Mouse (Mus musculus): ENCODE data around the gene Dnajc30.
"Not testable (repeated sequence)": the region's sequence is repeated elsewhere in the genome, so short reads cannot be mapped to it uniquely, and the experiment has no call there.

Dnajc30 gene

GRCm38 (mm10) chr5:135064382-135064766 is 372 bp downstream of the Dnajc30 start:
- no peak for DNase-seq (ENCODE audit: low read depth, low spot score)

- DNase-seq (ENCODE audit: low read depth, low spot score) = not testable (repeated sequence)
Observed at GRCm38 (mm10) chr5:135064909-135065446, 976 bp downstream of the Dnajc30 start, which contains the start of gene Bud23. Bud23 (minus strand) TSS chr5:135064959.

- no peak for DNase-seq (ENCODE audit: low read depth, low spot score)
Observed at GRCm38 (mm10) chr5:135066008-135066407, 2.0 kb downstream of the Dnajc30 start.

- no peak for DNase-seq (ENCODE audit: low read depth, low spot score)
Observed at GRCm38 (mm10) chr5:135070448-135070847, 6.4 kb downstream of the Dnajc30 start.

- no peak for DNase-seq (ENCODE audit: low read depth, low spot score)
Observed at GRCm38 (mm10) chr5:135072061-135072460, 8.1 kb downstream of the Dnajc30 start.

- DNase-seq (ENCODE audit: low read depth, low spot score) = no peak
Observed at GRCm38 (mm10) chr5:135072720-135073119, 8.7 kb downstream of the Dnajc30 start.

- no peak for DNase-seq (ENCODE audit: low read depth, low spot score)
Observed at GRCm38 (mm10) chr5:135073349-135074150, 9.5 kb downstream of the Dnajc30 start.

GRCm38 (mm10) chr5:135075655-135076054 is 11.7 kb downstream of the Dnajc30 start:
- peak; percentile 25 for DNase-seq (ENCODE audit: low read depth, low spot score)

- no peak for DNase-seq (ENCODE audit: low read depth, low spot score)
Observed at GRCm38 (mm10) chr5:135076368-135076767, 12.4 kb downstream of the Dnajc30 start.

- peak; percentile 58 for DNase-seq (ENCODE audit: low read depth, low spot score)
Observed at GRCm38 (mm10) chr5:135076931-135077505, 13.0 kb downstream of the Dnajc30 start.

- DNase-seq (ENCODE audit: low read depth, low spot score) = peak; percentile 92
Observed at GRCm38 (mm10) chr5:135077564-135078481, 13.8 kb downstream of the Dnajc30 start, which contains the start of gene Vps37d. Vps37d (minus strand) TSS chr5:135078266.

- no peak for DNase-seq (ENCODE audit: low read depth, low spot score)
Observed at GRCm38 (mm10) chr5:135078482-135078810, 14.4 kb downstream of the Dnajc30 start.

- no peak for DNase-seq (ENCODE audit: low read depth, low spot score)
Observed at GRCm38 (mm10) chr5:135079578-135079977, 15.6 kb downstream of the Dnajc30 start.

GRCm38 (mm10) chr5:135080539-135080938 is 16.5 kb downstream of the Dnajc30 start:
- DNase-seq (ENCODE audit: low read depth, low spot score) = no peak

- peak; percentile 54 for DNase-seq (ENCODE audit: low read depth, low spot score)
Observed at GRCm38 (mm10) chr5:135086871-135087270, 22.9 kb downstream of the Dnajc30 start.

- no peak for DNase-seq (ENCODE audit: low read depth, low spot score)
Observed at GRCm38 (mm10) chr5:135089653-135090052, 25.7 kb downstream of the Dnajc30 start, which contains the start of gene Mlxipl. Mlxipl (plus strand) TSS chr5:135089890.

GRCm38 (mm10) chr5:135100981-135101380 is 37.0 kb downstream of the Dnajc30 start:
- no peak for DNase-seq (ENCODE audit: low read depth, low spot score)

GRCm38 (mm10) chr5:135103999-135104660 is 40.1 kb downstream of the Dnajc30 start:
- DNase-seq (ENCODE audit: low read depth, low spot score) = peak; percentile 53

- peak; percentile 40 for DNase-seq (ENCODE audit: low read depth, low spot score)
Observed at GRCm38 (mm10) chr5:135106758-135107256, 42.8 kb downstream of the Dnajc30 start.

GRCm38 (mm10) chr5:135107521-135108501 is 43.8 kb downstream of the Dnajc30 start:
- no peak for DNase-seq (ENCODE audit: low read depth, low spot score)

All from A20 (cell line).